Mouse (Mus musculus) c-Kit-positive CD71-positive TER-119-negative erythroid progenitor cells, embryonic 14.5 days (primary cell): ENCODE measurements around the gene Dhx37.

Experiments
- DNase-seq: peaks from one replicate; pipeline ENCODE4 v3.0.0-alpha.2; 2013; ENCODE audit warnings: low read depth

The Dhx37 gene

DNA sequence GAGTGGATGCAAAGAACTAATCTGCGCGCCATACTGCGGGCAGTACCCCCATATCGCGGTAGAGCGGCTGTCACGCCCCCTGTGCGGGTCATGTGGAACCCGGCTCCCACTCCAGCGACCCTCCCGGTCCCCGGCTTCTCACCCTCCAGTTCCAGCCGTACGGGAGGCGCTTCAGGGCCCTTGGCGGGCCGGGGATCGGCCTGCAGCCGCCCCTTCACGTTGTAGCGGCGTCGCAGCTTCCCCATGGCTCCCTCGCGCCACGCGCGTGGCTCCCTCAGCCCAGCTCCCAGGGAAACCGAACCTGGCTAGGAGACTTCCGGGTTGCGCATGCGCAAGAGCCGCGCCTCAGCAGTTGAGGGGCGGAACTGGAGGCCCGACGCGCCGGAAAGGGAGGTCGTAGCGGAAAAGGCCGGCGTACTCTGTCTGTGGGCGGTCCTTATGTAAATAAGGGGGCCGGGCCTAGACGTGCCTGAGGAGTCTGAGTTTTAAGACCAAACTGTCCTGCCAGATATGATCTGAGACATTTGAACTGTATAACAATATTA is at the start of gene Dhx37:
Gene Dhx37, minus strand, starts transcription at position 329 of the 545 bp plus-strand sequence.
- DNase-seq, result peak; percentile 94

DNA sequence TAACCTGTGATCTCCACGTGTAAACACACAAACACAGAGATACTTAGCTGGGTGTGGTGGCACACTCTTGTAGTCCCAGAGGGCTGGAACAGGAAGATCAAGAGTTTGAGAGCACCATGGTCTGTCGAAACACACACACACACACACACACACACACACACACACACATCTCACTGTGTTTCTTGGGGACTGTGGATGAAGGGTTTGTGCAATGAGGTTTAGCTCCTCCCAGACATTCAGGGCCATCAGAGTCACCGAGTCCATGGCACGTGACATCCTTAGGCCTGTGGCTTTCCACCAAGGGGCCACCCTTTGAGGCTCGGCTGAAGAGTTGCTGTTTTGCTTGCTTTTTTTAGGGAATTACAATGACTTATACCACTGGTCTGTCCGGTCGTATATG is 48.6 kb upstream of the Dhx37 start:
- no peak for DNase-seq

DNA sequence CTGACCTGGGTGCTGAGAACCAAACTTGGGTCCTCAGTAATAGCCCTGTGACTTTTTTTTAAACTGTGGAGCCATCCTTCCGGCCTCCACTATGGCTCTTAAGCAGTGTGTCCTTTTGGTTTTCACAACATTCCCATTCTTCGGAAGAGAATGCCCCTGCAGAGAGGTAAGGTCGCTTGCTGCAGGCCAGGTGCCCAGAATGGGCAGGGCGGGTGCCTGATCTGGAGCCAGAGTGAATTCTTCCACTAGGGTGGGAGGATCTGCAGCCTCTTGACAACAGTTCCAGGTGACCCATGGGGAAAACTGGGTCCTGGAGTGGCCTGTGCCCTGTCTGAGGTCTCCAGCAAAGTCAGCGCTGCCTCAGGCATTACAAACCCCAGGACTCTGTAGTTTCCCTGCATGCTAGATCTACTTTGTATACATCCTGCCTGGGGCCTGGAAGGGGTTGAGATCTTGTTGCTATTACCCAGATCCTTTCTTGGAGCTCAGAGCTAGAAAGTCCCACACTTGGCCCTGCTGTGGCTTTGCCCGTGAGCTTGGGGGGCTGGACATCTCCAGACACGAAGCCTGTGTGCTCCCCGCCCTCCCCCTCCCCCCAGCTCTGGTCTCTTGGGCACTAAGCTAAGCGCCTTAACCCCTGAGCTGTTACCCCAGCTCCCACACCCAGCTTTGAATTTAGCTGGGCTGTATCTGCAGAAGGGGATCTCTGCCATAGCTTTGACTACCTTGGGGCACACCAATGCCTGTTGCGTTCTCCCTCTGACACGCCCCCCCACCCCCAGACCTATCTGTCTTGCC is 46.7 kb upstream of the Dhx37 start:
- DNase-seq, result no peak

DNA sequence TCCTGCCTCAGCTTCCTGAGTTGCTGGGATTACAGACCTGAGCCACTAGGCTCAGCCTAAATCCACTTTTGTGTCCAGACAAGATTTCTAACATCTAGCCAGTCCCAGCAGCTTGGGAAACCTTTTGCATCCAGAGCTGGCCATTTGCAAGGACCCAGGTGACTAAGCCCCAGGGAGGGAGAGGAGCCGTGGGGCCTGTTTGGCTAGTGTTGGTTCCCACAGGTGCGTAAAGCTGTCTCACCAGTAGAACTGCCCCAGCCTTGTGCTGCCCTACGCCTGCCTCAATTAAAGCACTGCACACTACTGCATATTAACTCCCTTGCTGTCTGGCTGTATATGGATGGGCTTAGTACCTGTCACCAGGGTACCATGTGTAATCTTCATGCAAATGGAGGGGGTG is 45.5 kb upstream of the Dhx37 start:
- DNase-seq, result no peak

DNA sequence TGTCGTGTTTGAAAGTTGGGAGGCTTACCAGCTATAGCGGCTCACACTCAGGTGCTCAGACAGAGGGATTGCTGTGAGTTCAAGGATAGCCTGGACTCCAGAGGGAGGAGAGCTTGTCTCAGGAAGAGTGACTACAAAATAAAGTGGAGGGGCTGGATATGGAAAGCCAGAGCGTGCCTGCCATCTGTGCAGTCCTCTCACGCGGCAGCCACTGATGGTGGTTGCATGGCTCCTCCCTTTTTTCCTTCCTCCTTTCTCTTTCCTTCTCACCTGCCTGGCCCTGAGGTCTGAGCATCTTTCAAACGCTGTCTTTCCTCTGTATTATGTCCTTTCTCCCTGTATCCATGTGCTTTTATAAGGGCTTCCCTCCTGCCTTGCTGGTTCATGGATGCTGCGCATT is 44.1 kb upstream of the Dhx37 start:
- DNase-seq, result no peak

DNA sequence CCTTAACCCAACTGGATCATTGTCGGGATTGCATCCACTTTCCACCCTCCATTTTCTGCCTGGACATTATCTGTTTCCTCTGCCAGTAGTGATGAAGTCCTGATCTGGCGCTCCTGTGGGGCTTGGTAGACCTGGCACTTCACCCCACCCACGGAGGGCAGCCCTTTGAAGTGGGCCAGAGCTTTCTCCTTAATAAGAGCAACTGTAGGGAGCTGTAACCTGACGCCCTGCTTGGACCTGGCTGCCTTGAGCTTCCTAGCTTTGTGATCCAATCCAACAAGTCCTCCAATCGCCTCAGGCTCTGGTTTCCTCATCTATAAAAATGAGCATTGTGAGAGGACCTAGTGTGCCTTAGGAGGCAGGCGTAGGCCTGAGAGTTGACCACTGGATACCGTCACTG is 43.6 kb upstream of the Dhx37 start:
- DNase-seq, result no peak

DNA sequence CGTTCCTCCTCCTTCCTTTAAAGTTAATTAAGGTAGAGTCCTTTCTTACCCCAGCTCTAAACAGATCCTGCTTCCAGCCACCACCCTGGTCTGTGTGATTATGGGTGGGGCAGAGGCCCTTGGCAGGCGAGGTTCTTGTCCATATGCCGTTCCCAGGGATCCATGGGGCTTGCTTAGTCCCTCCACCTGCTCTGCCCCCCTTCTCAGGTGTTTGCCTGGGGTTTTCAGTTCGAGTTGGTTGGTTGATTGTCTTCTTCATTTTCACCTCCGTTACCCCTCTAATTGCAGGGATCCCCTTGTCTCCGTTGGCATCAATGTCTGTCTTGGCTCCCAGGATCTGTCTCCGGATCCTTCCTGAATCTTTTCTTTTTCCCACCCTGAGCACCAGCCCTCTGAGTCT is 42.9 kb upstream of the Dhx37 start:
- DNase-seq, result no peak

DNA sequence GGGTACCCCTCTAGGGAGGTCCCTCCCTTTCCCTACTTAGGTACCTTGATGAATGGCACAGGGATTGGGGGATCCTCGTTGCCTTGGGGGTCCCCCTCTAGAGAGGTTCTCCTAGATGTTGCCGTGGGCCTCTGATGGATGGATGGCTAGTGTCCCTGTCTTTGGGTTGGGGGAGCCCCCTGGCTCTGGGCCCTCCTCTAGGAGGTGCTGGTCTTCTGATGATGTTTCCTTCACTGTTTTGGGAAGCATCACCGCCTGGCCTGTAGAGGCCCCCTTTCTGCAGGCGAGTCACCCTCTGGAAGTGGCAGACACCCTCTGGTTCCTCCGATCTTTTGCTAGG is 42.3 kb upstream of the Dhx37 start:
- no peak for DNase-seq

DNA sequence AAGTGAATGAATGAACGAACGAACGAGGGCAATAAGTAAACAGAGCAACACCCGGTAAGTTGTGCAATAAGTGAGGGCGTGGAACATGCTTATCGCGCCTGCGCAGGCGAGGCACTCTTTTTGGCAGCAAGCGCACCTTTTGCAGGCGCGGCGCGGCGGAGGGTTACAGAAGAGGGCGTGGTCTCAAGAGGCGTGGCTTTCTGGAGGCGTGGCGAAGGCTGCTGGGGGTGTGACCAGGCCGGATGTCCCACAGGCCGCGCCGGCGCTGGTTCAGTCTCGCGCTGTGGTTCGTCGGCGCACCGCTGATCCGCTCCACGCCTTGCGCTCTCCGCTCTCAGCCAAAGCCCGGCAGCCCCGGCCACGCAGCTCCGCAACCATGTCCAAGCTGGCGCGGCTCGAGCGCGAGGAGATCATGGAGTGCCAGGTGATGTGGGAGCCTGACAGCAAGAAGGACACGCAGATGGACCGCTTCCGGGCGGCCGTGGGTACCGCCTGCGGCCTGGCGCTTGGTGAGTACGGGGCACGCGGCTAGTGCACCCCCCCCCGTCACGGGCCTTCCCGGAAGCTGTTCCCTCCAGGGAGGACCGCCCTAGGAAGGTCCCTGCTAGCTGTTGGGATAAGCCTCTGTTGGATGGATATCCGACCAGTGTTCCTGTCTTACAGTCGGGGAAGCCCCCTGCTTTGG is 41.8 kb upstream of the Dhx37 start, which contains the start of gene Aacs:
Gene Aacs, plus strand, starts transcription at position 214 of the 685 bp plus-strand sequence.
- DNase-seq, result peak; percentile 91

DNA sequence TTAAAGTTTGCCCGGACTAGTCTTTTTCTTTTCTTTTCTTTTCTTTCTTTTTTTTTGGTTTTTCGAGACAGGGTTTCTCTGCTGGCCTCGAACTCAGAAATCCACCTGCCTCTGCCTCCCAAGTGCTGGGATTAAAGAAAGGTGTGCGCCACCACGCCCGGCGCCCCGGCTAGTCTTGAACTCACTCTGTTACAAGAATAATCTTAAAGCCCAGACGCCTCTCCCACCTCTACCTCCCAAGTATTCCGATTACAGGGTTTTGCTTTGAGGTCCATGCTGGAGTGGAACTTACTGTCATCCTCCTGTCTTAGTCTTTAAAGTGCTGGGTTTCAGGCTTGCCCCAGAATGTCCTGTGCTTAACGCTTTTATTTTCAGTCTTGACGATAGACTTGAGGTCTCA is 41.1 kb upstream of the Dhx37 start:
- DNase-seq, result no peak

DNA sequence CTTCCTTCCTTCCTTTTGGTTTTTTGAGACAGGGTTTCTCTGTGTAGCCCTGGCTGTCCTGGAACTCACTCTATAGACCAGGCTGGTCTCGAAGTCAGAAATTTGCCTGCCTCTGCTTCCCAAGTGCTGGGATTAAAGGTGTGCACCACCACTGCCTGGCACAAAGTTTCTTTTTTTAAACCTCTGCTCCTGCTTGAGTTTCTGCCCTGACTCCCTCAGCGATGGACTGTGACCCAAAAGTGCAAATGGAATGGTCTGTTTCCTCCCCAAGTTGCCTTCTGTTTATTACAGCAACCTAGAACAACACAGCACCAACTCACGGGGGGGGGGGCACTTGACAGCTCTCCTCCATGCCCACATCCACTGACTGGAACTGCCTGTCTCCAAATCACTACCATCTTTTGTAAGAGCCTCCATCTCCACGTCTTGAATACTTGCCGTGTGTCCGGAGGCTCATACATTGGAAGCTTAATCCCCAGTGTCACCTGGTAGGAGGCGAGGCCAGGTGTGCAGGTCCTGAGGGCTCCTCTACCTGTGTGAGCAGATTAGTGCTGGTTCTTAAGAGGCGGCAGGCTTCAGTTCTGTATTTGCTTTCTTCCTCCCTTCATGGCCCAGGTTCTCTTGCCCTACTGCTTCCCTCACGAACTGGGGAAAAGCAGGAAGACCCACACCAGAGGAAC is 39.0 kb upstream of the Dhx37 start:
- no peak for DNase-seq

DNA sequence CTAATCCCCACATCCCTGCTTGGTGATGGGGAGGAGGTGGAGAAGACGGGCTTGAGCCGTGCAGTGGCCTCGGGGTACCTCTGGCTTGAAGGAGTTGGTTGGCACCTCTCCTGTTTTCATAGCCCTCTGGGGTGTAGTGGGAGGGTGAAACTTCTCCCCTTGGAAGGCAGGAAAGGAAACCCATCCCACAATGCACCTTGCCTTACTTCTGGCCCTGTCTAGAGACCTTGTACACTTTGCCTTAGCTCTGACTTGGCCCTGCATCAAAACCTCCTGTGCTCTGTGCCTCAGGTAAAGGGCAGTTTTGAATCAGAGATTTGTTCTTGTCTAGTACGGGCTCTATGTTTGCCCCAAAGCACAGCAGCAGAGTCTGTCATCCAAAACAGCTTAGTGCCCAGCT is 36.8 kb upstream of the Dhx37 start:
- no peak for DNase-seq

DNA sequence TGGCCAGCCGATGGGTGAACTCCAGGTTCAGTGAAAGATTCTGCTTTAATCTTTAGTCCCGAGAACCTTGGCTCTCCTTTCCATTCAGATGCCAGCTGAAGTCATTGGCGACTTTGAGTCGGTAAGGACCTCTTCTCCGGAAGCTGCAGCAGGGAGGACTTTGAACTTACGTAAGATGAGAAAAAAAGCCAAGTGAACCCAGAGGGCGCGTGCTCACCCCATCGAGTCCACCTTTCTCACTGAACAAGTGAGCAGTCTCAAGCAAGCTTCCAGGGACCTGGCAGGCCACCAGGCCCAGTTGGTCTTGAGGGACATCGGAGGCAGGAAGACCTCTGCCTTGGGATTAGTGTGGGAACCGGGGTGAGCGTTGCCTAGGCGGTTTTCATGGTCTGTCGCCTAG is 33.3 kb upstream of the Dhx37 start:
- no peak for DNase-seq

DNA sequence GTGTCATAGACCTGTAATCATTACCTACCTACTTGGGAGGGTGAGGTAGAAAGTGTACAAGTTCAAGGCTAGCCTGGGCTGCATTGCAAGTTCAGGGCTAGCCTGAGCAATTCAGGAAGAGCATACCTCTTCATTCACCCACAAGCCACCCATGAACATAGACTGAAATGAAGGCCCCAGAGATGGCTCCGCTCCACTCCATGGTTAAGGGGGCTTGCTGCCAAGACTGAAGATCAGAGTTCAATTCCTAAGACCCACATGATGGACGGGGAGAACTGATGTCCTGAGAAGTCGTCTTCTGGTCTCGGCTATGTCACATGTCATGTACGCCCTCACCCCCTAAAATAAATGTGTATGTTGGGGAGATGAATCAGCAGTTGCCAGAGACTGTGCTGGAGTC is 32.6 kb upstream of the Dhx37 start:
- no peak for DNase-seq

DNA sequence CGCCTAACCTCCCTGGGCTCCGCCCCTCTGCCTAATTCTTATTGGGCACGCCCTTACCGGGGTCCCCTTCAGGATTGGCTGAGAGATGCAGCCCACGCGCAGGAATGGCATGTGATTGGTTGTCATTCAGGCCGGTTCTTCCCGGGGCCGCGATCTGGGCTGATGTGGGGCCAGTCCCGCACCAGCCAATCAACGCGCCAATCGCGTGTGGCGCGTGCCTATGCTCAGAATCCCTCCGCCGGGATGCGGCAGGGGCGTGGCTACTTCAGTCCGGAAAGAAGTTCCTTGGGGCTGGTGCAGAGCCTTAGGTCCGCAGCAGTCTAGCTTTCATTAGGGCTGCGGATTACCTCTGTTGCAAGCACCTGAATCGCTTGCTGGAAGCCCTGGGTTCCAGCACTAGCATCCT is 31.8 kb upstream of the Dhx37 start:
- DNase-seq, result peak; percentile 98

DNA sequence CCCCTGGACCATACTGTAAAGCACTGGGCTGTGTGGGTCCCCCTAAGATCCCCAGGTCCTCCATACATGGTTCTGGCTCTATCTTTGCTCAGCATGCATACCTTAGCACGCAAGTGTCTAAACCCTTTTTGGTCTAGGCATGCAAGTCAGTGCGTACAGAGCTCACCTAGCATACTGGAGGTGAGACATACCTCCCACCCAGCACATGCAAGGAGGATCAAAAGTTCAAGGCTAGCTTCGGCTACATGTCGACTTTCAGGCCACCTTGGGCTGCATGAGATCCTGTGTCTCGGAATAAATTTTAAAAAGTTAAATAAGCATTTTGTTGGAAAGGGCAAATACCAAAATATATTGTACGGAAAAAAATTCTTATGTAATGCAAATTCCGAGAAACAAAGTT is 31.3 kb upstream of the Dhx37 start:
- DNase-seq, result no peak

DNA sequence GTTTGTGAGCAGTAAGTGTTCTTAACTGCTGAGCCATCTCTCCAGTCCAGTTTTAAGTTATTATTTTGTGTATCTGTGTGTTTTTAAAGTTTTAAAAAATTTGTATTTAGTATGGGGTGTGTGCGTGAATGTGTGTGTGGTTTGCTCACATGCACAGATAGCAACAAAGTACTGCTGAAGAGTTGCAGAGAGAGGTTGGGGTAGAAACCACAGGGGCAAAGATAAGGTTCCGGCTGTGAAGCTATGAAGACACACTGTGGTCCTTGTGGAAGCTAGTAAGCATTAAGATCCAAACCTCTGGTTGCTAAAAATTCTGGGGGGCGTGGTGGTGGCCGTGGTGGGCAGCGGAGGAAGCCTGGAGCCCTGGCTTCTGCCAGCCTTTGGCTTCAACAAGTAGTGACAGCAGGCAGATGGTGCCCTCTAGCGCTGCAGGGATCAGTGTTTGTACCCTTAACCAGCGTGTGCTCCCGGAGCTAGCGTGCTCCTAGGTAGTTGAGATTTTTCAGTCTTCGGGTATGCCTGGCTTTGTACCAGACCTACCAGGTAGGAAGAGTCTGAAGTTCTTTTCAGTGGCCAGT is 28.0 kb upstream of the Dhx37 start:
- no peak for DNase-seq

DNA sequence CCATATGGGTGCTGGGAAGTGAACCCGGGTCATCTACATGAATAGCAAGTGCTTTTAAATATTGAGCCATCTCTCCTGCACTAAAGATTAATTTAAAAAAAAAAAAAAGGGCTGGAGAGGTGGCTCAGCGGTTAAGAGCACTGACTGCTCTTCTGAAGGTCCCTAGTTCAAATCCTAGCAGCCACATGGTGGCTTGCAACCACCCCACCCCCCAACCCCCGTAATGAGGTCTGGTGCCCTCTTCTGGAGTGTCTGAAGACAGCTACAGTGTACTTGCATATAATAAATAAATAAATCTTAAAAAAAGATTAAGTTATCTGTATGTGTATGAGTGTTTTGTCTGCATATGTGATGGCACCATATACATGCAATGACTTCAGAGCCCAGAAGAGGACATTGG is 26.7 kb upstream of the Dhx37 start:
- DNase-seq, result no peak

DNA sequence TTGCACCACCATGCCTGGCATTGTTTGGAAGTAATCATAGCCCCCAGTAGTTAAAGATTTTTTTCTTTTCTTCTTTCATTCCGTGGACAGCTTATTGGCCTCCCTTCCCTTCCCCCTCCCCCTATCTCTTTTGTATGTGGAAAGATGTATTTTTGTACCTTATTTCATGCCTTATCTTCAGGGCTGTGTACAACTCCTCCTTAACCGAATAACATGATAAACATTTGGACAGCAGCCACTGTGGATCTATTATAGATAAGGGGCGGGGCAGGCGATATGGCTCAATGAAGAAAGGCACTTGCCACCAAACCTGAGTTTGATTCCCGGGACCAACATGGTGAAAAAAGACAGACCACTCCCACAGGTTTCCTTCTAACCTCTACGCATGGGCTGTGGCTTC is 23.6 kb upstream of the Dhx37 start:
- DNase-seq, result no peak

DNA sequence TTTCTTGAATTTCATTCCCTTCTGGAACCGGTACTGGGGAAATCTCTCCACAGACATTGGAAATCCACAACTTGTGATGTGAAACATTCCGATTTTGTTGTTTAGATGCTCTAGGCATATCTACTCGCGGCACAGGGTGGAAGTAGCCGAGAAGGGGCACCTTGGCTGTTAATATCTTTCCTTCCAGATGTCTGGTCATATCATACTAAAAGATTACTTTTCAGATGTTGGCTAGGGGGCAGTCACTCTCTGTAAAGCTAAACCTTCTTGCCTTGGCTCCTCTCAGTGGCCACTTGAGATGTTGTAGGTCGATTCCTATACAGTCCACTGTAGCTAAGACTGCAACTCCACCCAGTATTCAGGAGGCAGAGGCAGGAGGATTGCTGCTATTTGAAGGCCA is 22.2 kb upstream of the Dhx37 start:
- DNase-seq, result no peak

DNA sequence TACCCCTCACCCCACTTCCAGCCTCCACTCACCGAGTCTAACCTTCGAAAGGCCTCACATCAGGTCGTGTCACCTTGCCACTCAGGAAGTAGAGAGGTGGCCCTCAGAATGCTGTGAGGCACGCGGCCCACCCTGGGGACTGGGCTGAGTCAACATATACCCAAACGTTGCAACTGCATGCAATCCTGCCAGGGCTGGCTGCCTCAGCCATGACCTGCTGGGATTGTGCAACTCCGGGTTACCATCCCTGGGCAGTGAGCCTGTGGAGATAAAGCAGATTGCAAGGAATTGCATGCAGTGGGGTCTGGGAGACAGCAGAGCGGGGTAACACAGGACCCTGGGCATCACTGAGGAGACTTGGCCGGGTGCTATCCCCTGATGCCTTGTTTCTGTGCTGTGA is 18.7 kb upstream of the Dhx37 start:
- no peak for DNase-seq

DNA sequence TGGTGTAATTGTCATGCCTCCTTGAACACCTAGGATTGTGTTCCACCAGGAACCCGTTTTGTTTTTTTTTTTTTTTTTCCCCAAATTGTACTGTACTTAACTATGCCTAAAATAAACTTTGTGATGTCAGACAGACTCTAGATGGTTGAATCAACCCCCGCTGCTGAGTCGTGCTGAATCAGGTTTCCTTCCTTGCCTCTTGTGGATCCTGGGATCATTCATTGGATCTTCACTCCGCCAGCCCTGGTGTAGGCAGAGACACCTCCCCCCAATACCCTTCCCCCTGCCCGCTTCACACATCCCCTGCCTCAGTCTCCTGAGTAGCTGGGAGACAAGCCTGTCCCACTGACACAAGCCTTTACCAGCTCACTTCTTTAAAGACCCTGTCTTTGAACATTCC is 15.4 kb upstream of the Dhx37 start:
- DNase-seq, result no peak

DNA sequence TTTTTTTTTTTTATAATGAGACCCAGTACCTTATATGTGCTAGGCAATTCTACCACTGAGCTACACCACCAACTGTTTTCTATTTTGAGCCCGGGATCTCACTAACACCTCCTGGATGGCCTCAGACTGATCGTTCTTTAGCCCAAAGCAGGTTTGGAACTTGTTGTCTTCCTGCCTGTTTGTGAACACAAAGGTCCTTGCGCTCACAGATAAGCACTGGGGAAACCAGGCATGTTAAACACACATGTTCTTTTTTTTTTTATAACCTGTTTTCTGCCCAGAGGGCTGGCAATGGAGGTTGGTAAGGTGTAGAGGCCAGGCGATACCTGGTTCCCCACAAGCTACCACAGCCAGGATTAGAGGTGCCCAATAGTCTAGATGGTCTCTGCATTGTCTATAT is 14.7 kb upstream of the Dhx37 start:
- no peak for DNase-seq
